Mouse (Mus musculus) colon, adult 2 months (tissue): ENCODE data around the gene Phox2a. TPM values are rescaled to one million over a fixed set of nuclear protein-coding genes. Genes with fewer than 3 reads are reported as not detected.

Experiments
- polyA plus RNA-seq: library from polyadenylated mRNA; depleted of rRNA; stranded (reverse); fragments of >200 nt; gene quantifications from 2 replicates; pipeline ENCODE4 v1.2.3, GENCODE M21; 2012; rRNA removed

The Phox2a gene
- 1.3 and 2.0 TPM in 2 replicates for polyA plus RNA-seq

DNA sequence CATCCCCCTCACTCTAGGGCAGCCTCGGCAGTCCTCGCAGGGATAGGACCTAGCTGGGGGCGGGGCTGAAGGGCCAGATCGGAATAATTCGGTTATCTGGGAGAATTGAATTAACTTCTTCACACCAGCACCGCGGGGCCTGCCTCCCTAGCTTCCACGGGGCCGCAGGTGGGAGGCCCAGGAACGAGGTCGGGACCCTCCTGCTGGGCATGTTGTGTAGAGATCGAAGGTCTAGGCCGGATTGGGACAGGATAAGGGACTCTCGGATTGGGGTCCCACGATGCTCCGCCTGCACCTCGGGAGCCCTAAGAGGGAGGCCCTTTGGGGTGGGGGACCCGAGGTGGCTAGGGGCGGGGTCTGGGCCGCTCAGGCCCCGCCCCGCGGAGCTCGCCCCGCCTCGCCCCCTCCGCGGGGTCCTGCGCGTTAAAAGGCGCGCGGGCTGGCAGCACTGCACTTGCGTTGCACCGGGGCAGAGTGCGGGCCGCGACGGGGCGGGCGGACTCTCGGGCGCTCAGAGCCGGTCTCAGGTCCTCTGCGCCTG is at the start of gene Phox2a:
Phox2a (plus strand) TSS at position 453 of the 541 bp plus-strand sequence.

DNA sequence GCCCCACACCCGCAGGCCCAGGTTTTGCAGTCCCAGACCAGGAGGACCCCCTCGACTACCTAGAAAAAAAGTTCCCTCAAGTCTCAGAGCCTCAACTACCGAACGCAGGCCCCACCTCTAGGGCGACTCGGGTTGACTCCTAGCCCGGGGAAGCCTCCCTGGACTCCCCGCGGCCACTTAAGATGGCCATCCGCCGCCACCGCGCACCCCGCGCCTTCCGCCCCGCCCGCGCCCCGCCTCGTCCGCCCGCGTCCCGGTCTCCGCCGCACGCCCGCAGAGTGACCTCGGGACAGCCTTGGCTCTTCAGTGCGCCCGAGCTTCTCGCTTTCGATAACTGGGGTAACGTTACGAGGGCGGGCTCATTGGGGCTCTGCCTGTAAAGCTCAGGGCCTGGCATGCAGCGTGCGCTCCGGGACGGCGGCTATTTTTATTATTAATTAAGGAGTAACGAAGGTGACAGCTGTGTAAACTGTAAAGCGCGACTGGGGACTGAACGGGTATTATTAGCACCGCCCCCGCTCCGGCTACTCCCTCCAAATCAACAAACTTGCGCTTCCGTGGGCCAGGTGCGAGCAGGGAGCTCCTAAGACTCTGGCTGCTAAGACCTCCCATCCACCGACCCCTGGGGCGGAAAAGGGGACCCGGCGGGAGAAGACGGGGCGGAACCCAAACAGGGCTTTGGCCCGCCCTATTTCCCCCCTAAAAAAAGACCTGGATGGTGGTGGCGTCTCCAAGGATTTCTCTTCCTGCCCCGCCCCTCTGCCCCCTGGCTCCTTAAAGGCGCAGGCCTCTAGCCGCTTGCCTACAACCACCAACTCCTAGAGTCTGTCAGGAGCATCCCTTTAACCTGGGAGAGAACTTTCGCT is 19.7 kb downstream of the Phox2a start, which contains the start of gene Inppl1:
Inppl1 (minus strand) TSS at position 624 of the 866 bp plus-strand sequence.

DNA sequence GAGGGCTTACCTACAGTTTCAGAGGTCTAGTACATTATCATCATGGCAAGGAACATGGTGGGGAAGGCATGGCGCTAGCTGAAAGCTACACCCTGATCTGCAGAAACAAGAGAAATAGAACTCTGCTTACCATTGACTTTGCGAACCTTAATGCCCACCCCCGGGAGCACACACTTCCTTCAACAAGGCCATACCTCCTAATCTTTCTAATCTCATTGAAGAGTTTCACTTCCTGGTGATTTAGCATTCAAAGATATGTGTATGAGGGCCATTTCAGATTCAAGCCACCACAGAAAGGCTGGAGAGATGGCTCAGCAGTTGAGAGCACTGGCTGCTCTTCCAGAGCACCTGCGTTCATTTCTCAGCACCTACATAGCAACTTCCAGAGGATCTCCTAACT is 39.0 kb downstream of the Phox2a start, which contains the start of gene Folr2:
Folr2 (minus strand) TSS at position 101 of the 400 bp plus-strand sequence.

DNA sequence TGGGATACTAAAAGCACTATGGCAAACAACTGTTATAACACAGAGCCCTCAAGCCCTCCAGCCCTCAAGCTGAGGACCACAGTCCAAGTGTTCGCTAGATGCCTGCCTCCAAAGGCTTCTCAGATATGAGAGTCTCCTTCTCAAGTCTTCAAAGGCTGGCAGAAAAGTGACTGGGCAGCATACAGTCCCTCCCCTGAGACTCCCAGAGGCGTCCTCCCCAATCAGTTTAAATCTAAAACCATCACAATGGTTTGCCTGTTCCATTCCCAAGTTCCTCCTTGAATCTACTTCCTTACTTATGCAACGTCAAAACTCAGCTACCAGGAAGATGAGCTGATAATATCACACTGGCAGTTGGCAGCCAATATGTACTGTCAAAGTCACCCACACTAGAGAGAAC is 45.3 kb downstream of the Phox2a start, which contains the start of gene Anapc15:
Anapc15 (plus strand) TSS at position 301 of the 400 bp plus-strand sequence.

DNA sequence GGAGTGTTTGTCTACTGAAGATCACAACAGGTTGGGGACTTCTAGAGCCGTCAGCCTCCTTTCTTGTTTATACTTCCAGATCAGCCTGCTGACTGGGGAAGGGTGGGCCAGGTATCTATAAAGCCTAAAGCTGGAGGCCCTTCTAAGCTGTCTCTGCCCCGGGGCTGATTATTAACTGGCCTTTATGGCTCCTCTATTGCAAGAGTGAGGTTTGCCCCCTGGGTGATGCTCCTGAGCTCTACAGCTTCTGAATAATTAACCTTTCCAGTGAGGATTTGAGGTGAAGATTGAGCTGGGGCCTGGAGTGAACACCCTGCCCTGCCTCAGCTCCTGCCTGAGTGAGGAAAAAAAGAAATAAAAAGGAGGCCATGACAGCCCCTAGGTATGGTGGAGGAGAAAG is 52.5 kb downstream of the Phox2a start, which contains the start of gene Folr1:
Folr1 (minus strand) TSS at position 160 of the 400 bp plus-strand sequence.

Other genes starting within 250 kb of the Phox2a start
- gene Art2b, start 232.7 kb upstream of the Phox2a start, polyA plus RNA-seq, result 0.17 and 0.31 TPM in 2 replicates
- 13.4 and 13.8 TPM in 2 replicates for gene Clpb, start 154.7 kb upstream of the Phox2a start, polyA plus RNA-seq
- 118 and 140 TPM in 2 replicates for gene Inppl1, start 19.9 kb downstream of the Phox2a start, polyA plus RNA-seq
- 10.6 and 14.3 TPM in 2 replicates for gene Folr2, start 38.9 kb downstream of the Phox2a start, polyA plus RNA-seq
- 20.6 and 25.7 TPM in 2 replicates for gene Anapc15, start 45.4 kb downstream of the Phox2a start, polyA plus RNA-seq
- 1.1 and 1.2 TPM in 2 replicates for gene Folr1, start 52.5 kb downstream of the Phox2a start, polyA plus RNA-seq
- gene Lamtor1, start 87.6 kb downstream of the Phox2a start, polyA plus RNA-seq, result 223 and 226 TPM in 2 replicates
- 0.08 and 0.13 TPM in 2 replicates for gene Tomt, start 88.0 kb downstream of the Phox2a start, polyA plus RNA-seq
- gene Lrrc51, start 115.6 kb downstream of the Phox2a start, polyA plus RNA-seq, result 15.6 and 20.1 TPM in 2 replicates
- 82.1 and 93.1 TPM in 2 replicates for gene Numa1, start 115.8 kb downstream of the Phox2a start, polyA plus RNA-seq
- gene Il18bp, start 200.4 kb downstream of the Phox2a start, polyA plus RNA-seq, result 5.1 and 6.9 TPM in 2 replicates
- 21.0 and 30.4 TPM in 2 replicates for gene Rnf121, start 247.2 kb downstream of the Phox2a start, polyA plus RNA-seq
- gene Xndc1, start 247.2 kb downstream of the Phox2a start, polyA plus RNA-seq, result 12.3 and 12.9 TPM in 2 replicates
- 2.1 and 3.2 TPM in 2 replicates for gene Xntrpc, start 247.4 kb downstream of the Phox2a start, polyA plus RNA-seq